Mouse (Mus musculus): ENCODE measurements at regions not wholly inside any gene's neighbourhood (a gene's known extent, or its start where the extent isn't known, plus 50 kb on each side); places are given as distances from the start of the nearest gene placed in this dataset.
A peak's percentile ranks its signal among the peaks of the same experiment; 100 is the strongest.

GRCm38 (mm10) chr9:43961431-43961830 lies 81.8 kb upstream of the Thy1 start:
- WGBS: 51% methylated on average over 12 of the region's 12 CpGs
- Histone ChIP-seq H3K9ac (no peak overlapping the region), H3K9me3 (replicated peaks) (no peaks in the 10 kb centered on the region), H3K36me3 (no peaks in the 10 kb centered on the region), H3K27ac (peak overlapping the region; percentile 57), H3K4me2 (replicated peaks) (no peak overlapping the region), H3K4me3 (no peak overlapping the region), H3K27me3 (peaks cover 11% of the 10 kb centered on the region; the same call in 1 of the 2 replicates), H3K4me1 (peaks cover 12% of the 10 kb centered on the region; the same call in 1 of the 2 replicates)
- ATAC-seq (ENCODE audit: low FRiP score): peak; percentile 59; the same call in 1 of the 2 replicates

DNA sequence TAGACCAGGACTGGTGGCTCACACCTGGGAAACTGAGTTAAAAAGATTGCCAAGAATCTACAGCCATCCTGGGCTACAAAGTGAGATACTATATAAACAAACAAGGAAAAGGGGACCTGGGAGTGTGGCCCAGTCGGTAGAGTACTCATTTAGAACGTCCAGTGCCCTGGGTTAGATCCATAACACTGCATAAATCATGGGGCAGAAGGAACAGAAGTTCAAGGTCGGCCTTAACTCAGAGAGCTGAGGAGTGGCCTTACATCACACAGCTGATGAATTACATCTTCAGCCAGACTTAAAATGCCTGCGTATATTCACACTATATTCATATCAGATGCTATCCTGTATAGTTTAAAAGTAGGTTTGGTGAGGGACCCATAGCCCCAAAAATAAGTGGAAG lies 78.0 kb upstream of the Thy1 start:
- H3K9ac ChIP-seq: no peak overlapping the region
- H3K9me3 ChIP-seq (replicated peaks): no peaks in the 10 kb centered on the region
- H3K4me3 ChIP-seq: no peak overlapping the region
- 83% methylated on average over 4 of the region's 4 CpGs for WGBS
- H3K4me1 ChIP-seq: peaks cover 27% of the 10 kb centered on the region
- H3K4me2 ChIP-seq (replicated peaks): no peak overlapping the region
- no peaks in the 10 kb centered on the region for H3K27me3 ChIP-seq
- no peak overlapping the region for H3K27ac ChIP-seq
- H3K36me3 ChIP-seq: no peaks in the 10 kb centered on the region
- ATAC-seq (ENCODE audit: low FRiP score): no peak

DNA sequence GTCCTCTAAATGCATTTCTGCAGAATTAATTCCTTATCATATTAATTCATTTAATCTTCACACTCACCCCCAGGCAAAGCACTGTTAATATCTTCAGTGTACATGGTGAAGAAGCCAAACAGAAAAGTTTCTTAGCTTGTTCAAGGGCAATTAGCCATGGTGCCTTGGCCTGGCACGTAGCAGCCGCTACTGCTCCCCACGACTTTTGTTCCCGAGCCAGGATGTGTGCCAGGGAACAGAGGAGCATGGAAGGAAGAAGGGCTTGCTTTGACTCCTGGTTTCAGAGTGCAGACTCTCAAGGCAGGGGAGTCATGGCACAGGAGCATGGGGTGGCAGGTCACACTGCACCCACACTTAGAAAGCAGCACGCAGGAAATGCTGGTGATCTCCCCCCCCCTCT lies 77.4 kb upstream of the Thy1 start:
- Histone ChIP-seq H3K27me3 (no peaks in the 10 kb centered on the region), H3K4me3 (no peak overlapping the region), H3K4me2 (replicated peaks) (no peak overlapping the region), H3K27ac (no peak overlapping the region), H3K9me3 (replicated peaks) (no peaks in the 10 kb centered on the region), H3K4me1 (peaks cover 34% of the 10 kb centered on the region), H3K9ac (no peak overlapping the region), H3K36me3 (no peaks in the 10 kb centered on the region)
- no peak for ATAC-seq (ENCODE audit: low FRiP score)
- WGBS: 74% methylated on average over 5 of the region's 5 CpGs

DNA sequence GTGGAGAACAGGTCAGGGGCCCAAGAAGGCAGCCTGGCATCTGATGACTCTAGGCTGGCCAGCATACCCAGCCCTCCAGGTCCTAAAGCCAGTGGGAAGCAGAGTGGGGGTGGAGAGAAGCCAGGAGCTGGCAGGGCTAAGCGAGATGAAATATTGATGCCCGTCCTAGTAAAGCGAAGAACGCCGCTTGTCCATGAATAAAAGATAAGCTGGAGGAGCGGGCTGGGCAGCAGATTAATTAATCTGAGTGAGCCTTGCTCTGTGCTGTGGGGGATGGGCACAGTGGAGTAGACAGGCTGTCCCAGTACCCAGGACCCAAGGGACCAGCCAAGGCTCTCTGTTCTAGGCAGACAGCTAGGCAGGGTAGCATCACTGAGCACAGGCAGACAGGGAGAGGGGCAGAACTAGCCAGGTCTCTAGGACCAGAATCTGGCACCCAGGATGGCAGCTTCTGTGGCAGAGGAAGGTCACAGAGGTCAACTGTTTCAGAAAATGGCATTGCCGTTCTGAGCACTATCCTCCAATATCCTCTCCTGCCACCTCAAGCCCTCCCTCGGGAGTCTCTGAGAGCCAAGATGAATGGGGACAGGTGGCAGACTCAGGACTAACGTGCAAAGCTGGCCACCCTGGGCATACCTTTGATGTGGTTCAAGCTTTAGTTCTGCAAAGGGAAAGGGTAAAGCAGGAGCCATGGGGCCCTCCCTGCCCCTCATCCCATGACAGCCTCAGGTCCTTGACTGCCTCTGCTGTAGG lies 73.0 kb upstream of the Thy1 start:
- peak overlapping the region; percentile 82 for H3K27ac ChIP-seq
- no peaks in the 10 kb centered on the region; the same call in 1 of the 2 replicates for H3K27me3 ChIP-seq
- no peaks in the 10 kb centered on the region for H3K36me3 ChIP-seq
- peaks cover 35% of the 10 kb centered on the region for H3K4me1 ChIP-seq
- H3K9me3 ChIP-seq (replicated peaks): no peaks in the 10 kb centered on the region
- 0 out of 2 replicates have a peak overlapping the region, but pooled peaks have one; percentile 5 for H3K9ac ChIP-seq
- ATAC-seq (ENCODE audit: low FRiP score): peak; percentile 93
- H3K4me3 ChIP-seq: peak overlapping the region; percentile 14
- peak overlapping the region; percentile 38 for H3K4me2 ChIP-seq (replicated peaks)
- WGBS: 27% methylated on average over 9 of the region's 9 CpGs

- Histone ChIP-seq H3K27me3 (no peaks in the 10 kb centered on the region; the same call in 1 of the 2 replicates), H3K27ac (peak overlapping the region; percentile 82), H3K9me3 (replicated peaks) (no peaks in the 10 kb centered on the region), H3K9ac (no peak overlapping the region), H3K4me1 (peaks cover 35% of the 10 kb centered on the region), H3K4me3 (no peak overlapping the region), H3K4me2 (replicated peaks) (no peak overlapping the region), H3K36me3 (no peaks in the 10 kb centered on the region)
- WGBS: 34% methylated on average over 3 of the region's 3 CpGs
- ATAC-seq (ENCODE audit: low FRiP score): peak; percentile 27
Observed at GRCm38 (mm10) chr9:43970858-43971257, 72.3 kb upstream of the Thy1 start.

GRCm38 (mm10) chr9:43972290-43972689 lies 70.9 kb upstream of the Thy1 start:
- no peak overlapping the region for H3K9ac ChIP-seq
- H3K27ac ChIP-seq: no peak overlapping the region
- no peaks in the 10 kb centered on the region for H3K36me3 ChIP-seq
- 11% methylated on average over 3 of the region's 3 CpGs for WGBS
- no peaks in the 10 kb centered on the region; the same call in 1 of the 2 replicates for H3K27me3 ChIP-seq
- no peaks in the 10 kb centered on the region for H3K9me3 ChIP-seq (replicated peaks)
- H3K4me1 ChIP-seq: peaks cover 35% of the 10 kb centered on the region
- no peak for ATAC-seq (ENCODE audit: low FRiP score)
- H3K4me2 ChIP-seq (replicated peaks): no peak overlapping the region
- no peak overlapping the region for H3K4me3 ChIP-seq

DNA sequence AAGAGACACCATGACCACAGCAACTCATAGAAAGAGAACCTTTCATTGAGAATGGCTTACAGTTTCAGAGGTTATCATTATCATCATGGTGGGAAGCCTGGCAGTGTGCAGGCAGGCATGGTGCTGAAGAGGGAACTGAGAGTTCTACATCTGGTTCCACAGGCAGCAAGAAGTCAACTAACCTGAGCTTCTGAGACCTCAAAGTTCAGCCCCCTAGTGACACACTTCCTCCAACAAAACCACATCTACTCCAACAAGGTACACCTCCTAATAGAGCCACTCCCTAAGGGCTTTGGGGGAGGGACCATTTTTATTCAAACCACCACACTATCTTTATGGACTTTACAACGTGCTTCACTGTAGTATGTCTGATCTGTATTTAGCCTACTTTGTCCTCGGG lies 67.8 kb upstream of the Thy1 start:
- Histone ChIP-seq H3K4me3 (no peak overlapping the region), H3K36me3 (no peaks in the 10 kb centered on the region), H3K4me1 (peaks cover 13% of the 10 kb centered on the region), H3K4me2 (replicated peaks) (no peak overlapping the region), H3K27me3 (no peaks in the 10 kb centered on the region; the same call in 1 of the 2 replicates), H3K9ac (no peak overlapping the region), H3K9me3 (replicated peaks) (no peaks in the 10 kb centered on the region), H3K27ac (no peak overlapping the region)
- WGBS: 80% methylated on average over 2 of the region's 2 CpGs
- no peak for ATAC-seq (ENCODE audit: low FRiP score)

GRCm38 (mm10) chr9:43976366-43976765 lies 66.8 kb upstream of the Thy1 start:
- Histone ChIP-seq H3K9ac (no peak overlapping the region), H3K4me1 (0 out of 2 replicates have a peak, but pooled peaks cover 3% of the 10 kb centered on the region), H3K27me3 (no peaks in the 10 kb centered on the region; the same call in 1 of the 2 replicates), H3K27ac (no peak overlapping the region), H3K36me3 (no peaks in the 10 kb centered on the region), H3K9me3 (replicated peaks) (no peaks in the 10 kb centered on the region), H3K4me3 (no peak overlapping the region), H3K4me2 (replicated peaks) (no peak overlapping the region)
- no peak for ATAC-seq (ENCODE audit: low FRiP score)
- WGBS: 87% methylated on average over 5 of the region's 5 CpGs

DNA sequence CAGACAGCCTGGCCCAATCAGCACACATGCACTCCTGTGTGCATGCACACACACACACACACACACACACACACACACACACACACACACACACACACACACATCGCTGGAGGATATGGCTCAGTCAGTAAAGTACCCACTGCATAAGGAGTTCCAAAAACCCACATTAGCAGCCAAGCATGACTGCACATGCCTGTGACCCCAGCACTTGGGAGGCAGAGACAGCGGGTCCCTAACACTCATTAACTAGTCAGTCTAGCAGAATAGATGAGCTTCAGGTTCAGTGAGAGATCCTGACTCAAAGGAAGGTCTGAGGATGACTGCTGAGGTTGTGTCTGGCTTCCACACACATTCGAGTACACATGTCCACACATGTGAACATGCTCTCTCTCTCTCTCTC lies 65.4 kb upstream of the Thy1 start:
- Histone ChIP-seq H3K36me3 (no peaks in the 10 kb centered on the region), H3K4me1 (no peaks in the 10 kb centered on the region), H3K9ac (no peak overlapping the region), H3K27ac (no peak overlapping the region), H3K4me2 (replicated peaks) (no peak overlapping the region), H3K9me3 (replicated peaks) (no peaks in the 10 kb centered on the region), H3K4me3 (no peak overlapping the region), H3K27me3 (no peaks in the 10 kb centered on the region; the same call in 1 of the 2 replicates)
- no peak for ATAC-seq (ENCODE audit: low FRiP score)
- 77% methylated on average over 3 of the region's 3 CpGs for WGBS

- H3K4me3 ChIP-seq: no peak overlapping the region
- 34% methylated on average over 8 of the region's 8 CpGs for WGBS
- 0 out of 2 replicates have a peak, but pooled peaks cover 5% of the 10 kb centered on the region for H3K27me3 ChIP-seq
- no peak overlapping the region for H3K4me2 ChIP-seq (replicated peaks)
- H3K27ac ChIP-seq: no peak overlapping the region
- H3K9ac ChIP-seq: no peak overlapping the region
- H3K36me3 ChIP-seq: no peaks in the 10 kb centered on the region
- H3K4me1 ChIP-seq: no peaks in the 10 kb centered on the region
- no peak for ATAC-seq (ENCODE audit: low FRiP score)
- H3K9me3 ChIP-seq (replicated peaks): no peaks in the 10 kb centered on the region
Observed at GRCm38 (mm10) chr9:43981376-43981775, 61.8 kb upstream of the Thy1 start.

GRCm38 (mm10) chr9:43982359-43982889 lies 60.8 kb upstream of the Thy1 start:
- no peak for ATAC-seq (ENCODE audit: low FRiP score)
- Histone ChIP-seq H3K4me1 (no peaks in the 10 kb centered on the region), H3K9me3 (replicated peaks) (no peaks in the 10 kb centered on the region), H3K9ac (no peak overlapping the region), H3K27me3 (0 out of 2 replicates have a peak, but pooled peaks cover 5% of the 10 kb centered on the region), H3K27ac (no peak overlapping the region), H3K36me3 (no peaks in the 10 kb centered on the region), H3K4me2 (replicated peaks) (no peak overlapping the region), H3K4me3 (no peak overlapping the region)
- WGBS: 70% methylated on average over 5 of the region's 5 CpGs

DNA sequence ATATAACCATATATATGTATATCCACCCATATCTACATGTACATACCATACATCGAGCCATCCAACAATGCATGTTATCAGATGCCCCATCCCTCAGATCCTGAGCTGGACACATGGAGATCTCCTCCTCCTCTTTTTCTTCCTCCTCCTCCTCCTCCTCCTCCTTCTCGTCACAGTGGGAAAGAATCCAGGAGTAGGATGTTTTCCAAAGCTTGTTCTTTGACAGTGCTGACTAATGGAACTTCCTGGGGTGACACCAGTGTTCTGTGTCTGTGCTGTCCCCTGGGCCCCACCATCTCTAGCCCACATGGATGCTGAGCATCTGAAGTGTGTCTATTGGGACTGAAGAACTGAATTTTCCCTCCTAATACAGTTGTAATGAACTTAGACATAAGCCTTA lies 60.0 kb upstream of the Thy1 start:
- H3K4me1 ChIP-seq: no peaks in the 10 kb centered on the region
- H3K36me3 ChIP-seq: no peaks in the 10 kb centered on the region
- WGBS: 52% methylated on average over 2 of the region's 2 CpGs
- no peak for ATAC-seq (ENCODE audit: low FRiP score)
- H3K9ac ChIP-seq: no peak overlapping the region
- 0 out of 2 replicates have a peak, but pooled peaks cover 5% of the 10 kb centered on the region for H3K27me3 ChIP-seq
- no peaks in the 10 kb centered on the region for H3K9me3 ChIP-seq (replicated peaks)
- no peak overlapping the region for H3K27ac ChIP-seq
- H3K4me2 ChIP-seq (replicated peaks): no peak overlapping the region
- H3K4me3 ChIP-seq: no peak overlapping the region

Data from hindbrain, embryonic 12.5 days (tissue).